Mouse (Mus musculus) R1 (cell line): ENCODE data around the gene Vac14.
"Not testable (repeated sequence)": the region's sequence is repeated elsewhere in the genome, so short reads cannot be mapped to it uniquely, and the experiment has no call there.

Source experiments
- DNase-seq: peaks from one replicate; pipeline ENCODE4 v3.0.0-alpha.2; 2018; ENCODE audit warnings: low read depth, low spot score

Vac14 gene

DNA sequence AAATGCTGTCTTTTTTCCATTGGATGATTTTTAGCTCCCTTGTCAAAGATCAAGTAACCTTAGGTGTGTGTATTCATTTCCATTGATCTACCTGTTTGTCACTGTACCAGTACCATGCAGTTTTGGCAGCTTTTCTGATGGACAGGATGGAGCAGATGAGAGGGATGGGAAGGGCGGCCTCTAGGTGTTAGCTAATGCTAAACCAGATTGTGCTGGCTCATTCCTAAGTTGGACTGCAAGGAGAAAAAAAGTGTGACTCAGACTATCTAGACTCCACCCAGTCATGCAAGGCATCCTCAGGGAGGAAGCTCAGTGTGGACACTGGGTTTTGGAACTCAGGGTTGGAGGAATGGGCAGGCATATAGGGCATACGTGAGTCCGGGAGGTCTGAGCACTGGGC is 30.2 kb downstream of the Vac14 start:
- no peak for DNase-seq

DNA sequence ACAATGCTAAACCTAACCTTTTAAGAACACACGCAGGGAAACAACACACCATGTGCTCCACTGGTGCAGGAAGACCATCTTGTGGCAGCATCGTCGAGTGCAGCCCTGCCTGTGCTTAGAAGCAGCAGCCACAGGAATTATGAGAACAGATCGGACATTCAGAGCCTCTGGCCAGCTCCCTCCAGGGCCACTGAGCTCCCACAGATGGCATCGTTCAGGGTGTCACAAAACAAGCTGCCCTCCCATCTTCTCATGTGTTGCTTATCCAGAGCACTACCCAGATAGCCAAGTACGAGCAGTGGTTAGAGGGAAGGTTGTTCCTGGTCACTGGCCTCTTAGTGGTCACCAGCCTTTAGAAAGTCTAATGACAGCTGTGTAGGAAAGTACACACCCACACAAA is 30.9 kb downstream of the Vac14 start:
- DNase-seq: no peak

DNA sequence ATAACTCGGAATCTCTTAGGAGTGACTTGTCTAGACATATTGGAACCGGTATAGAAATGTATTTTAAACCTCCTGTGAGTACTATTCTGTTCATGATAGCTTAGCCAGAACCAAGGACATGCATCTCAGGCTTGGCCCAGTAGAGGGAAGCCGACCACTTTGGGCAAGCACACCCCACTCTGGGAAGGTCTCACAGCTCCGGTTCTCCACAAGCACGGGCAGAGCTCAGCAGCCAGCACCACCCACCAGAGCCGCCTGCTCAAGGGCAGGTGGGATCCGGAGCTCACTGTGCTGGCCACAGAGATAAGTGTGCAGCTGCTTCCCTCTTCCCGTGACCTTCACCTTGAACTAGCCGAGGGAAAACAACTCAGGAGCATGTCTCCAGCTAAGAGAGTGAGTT is 32.5 kb downstream of the Vac14 start:
- DNase-seq: no peak

- no peak for DNase-seq
These were observed 33.5 kb downstream of the Vac14 start for GRCm38 (mm10) chr8:110651847-110652246.

DNA sequence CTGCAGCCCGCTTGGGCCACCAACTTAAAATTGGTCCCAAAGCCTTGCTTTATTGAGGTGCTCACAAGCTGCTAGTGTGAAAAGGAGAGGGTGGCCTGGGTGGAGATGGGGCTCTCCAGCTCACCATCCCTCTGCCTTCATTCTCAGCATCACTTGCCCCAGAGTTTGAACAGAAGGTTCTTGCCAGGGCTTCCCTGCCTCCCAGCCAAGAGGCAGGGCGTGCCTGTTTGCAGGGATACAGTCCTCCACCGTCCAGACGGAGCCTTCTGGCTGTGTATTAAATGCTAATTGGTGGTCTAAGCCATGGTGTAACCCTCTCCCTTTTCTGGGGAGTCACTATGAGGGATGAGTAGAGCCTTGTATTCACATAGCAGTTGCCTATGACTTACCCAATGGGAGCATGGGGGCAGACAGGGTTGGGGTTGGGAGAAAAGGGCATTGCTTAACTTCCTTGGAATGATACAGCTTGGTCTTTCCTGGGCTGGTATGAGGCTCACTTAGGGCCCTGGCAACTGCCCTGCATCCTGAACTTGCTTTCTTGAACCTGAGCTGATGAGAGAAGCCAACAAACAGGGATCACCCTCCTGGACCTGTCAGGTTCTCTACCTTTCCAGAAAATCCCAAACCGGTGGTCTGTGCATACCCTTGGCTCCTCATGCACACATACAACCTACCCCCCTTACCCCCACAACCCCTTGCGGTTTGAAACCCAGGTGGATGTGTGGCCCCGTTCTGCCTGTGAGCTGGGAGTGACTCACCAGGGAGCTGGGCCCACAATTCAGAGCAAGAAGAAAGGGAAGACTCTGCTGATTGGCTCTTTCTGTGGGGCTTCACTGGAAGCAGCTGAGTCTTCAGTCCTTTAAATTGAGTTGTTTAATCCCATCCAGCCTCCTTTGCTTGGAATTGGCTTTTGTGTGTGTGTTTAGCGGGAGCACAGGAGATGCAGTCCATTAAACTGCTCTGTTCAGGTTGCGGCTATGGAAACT is 36.0 kb downstream of the Vac14 start:
- DNase-seq: no peak

GRCm38 (mm10) chr8:110655827-110656226 is 37.4 kb downstream of the Vac14 start:
- DNase-seq: peak; percentile 16

DNA sequence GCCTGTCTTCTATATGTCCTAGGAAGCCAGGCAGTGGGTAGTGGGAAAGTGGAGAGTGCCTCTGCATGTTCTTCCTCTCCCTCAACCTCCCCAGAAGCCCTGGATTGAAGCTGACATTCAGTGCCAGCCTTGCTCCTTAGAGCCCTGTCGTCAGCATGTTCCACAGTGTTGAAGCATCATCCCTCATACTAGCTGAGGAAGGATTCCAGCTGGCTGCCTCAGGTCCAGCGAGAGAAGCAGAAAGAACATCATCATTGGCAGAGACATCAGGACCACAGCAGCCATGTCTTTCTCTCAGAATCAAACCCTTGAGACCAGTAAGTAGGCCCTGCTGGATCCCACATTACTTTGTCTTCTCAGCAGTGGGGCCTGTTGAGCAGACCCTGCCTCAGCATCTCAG is 39.3 kb downstream of the Vac14 start:
- DNase-seq: no peak

DNA sequence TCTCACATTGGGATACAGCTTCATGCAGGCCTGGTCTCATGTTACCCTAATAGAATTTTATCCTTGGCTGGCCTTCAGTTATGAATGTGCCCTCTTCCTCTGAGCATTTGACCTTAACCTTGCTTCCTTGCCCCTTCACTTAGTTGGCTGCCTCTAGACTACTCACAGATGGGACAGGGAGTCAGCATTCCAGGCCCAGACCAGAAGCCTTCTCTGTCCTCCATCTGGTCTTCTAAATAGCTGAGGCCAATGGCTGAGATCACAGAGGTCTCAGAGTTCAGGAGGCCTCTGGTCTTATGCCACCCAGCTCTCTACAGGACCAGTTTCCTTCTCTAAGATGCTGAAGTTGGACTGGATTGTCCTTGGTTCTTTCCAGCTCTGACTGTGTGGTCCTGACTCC is 41.7 kb downstream of the Vac14 start:
- DNase-seq: no peak

GRCm38 (mm10) chr8:110662545-110662944 is 44.2 kb downstream of the Vac14 start:
- no peak for DNase-seq

GRCm38 (mm10) chr8:110663015-110663742 is 44.8 kb downstream of the Vac14 start:
- DNase-seq: no peak

DNA sequence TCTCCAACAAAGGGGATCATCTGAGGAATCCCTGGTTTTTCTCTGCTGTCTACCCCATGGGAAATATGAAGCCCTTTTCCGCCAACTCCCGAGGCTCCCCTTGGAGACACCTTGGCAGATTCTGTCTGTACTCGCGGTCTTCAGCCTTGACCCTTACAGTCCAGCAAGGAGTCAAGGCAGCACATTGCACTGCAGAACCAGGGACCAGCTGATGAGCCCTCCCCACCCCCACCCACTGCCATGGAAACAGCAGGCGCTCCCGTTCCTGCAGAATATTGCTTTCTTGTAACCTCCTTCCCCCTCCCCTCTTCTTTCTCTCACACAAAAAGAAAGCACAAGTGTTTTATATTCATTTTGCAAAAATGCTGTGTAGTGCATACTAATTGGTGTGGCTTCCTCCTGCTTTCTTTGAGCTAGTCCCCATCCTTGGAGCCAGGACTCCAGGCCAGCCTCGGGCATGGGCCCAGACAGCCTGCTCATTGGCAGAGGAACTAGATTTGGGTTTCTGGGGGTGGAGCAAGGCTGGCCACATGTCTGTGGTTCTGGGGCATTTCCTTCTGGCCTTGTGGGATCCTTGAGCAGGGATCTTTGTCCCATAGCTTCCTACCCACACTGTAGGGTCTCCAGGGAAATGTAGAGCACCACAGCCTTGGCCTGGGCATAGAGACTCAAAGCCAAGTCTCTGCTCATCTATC is 46.0 kb downstream of the Vac14 start:
- DNase-seq: no peak

DNA sequence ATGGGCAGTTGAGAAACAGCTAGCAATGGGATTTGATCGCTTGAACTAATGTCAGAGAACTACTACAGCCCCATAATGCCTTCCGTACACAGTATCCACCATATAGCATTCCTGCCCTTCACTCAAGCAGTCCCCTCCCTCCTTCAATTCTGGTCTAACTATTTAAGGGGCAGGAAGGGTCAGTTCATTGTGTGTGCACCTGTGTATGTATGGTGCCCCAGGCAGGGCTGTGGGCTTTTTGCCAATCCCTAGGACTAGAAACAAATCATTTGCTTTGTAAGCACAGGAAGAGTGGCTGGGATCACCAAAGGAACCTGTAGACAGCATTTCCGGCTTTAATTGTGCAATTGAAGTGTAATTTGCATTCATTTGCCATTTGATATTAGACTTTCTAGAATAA is 46.6 kb downstream of the Vac14 start:
- DNase-seq: no peak

- not testable (repeated sequence) for DNase-seq
These were observed 49.3 kb downstream of the Vac14 start for GRCm38 (mm10) chr8:110667590-110668177.

DNA sequence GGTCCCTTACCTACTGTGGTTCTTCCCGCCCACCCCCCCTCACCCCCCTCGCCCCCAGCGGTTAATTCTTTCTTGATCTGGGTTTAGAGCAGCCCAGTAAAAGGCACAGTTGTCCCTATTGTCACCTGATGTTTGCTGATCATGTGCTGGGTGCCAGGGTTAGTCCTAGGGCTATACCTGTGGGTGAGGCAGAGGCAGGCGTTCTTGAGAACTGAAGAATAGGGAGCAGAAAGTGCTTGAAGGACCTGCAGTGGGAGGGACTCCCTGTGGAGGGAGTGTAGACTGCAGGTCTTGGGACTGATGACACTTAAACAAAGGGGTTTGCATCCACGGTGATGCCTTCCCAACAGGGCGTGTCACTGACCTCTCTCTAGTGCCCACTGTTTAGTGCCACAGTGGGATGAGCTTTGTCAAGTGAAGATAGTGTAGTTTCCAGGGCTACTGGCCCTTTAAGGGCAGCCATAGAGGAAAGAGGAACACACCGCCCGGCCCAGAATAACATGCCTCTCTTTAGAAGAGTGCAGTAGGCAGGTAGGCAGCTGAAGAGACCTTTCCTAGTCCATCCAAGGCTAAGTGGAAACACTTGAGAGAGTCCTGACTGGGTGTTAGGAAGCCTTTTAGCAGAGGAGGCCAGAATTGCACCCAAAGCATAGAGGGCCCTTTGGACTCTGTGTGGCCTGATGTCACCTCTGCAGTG is 51.7 kb downstream of the Vac14 start:
- DNase-seq: peak; percentile 13

GRCm38 (mm10) chr8:110671309-110671708 is 52.9 kb downstream of the Vac14 start:
- no peak for DNase-seq

- DNase-seq: no peak
These were observed 53.7 kb downstream of the Vac14 start for GRCm38 (mm10) chr8:110672133-110672532.

DNA sequence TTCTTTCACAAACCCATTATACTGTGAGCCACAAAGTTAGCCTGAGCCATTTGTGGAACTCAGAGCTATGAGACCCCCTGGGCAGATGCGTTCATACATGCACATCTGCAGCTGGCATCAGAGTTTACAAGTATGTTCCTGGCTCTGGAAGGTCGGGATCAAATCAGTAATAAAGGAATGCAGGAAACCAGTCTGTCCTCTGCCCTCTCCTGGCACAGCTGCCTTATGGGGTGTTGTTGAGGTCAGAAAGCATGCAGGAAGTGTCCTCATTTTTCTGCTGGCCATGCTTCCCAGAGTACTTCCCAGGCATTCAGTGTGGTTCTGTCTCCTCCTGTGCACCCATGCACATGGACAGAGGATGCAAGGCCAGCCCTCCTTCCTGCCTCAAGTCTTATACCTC is 54.8 kb downstream of the Vac14 start:
- no peak for DNase-seq

DNA sequence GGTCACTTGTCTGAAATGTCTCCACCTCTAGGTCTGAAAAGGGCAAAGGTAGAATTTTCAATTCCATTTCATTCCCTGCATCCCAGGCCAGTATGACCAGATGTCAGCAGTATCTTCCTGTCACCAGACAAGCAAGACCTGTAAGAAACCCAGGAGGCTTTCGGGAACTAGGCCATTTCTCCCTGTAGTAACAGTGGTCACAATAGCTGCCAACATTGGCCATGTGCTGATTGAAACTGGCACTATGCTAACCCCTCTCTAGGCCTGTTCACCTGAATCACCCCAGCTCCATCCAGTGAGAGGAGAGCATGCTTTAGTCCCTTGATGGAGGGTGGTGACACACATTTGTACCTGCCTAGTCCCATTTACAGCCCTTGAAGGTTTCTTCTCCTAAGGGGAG is 56.2 kb downstream of the Vac14 start:
- DNase-seq: no peak

GRCm38 (mm10) chr8:110676702-110677101 is 58.3 kb downstream of the Vac14 start:
- DNase-seq: no peak

GRCm38 (mm10) chr8:110677174-110677660 is 58.8 kb downstream of the Vac14 start:
- no peak for DNase-seq

DNA sequence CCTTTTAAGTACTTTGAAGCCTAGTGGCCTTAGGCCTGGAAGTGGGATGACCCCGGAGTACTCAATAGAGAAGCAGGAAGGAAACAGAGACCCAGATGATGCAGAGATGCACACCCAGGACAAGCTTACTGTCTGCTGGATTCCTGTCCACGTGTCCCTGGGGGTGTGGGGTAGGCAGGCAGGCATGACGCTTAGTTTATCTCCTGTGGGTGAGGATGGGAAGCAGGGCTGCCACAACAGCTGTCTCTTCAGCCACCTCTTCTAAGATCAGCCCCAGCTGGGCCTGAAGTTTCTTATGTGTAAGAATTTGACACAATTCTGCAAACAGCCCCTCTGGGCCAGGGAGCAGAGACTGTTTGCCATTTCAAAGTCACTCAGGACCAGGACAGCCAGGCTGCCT is 60.6 kb downstream of the Vac14 start:
- DNase-seq: no peak
